Mouse (Mus musculus) adipose tissue, adult 10 weeks (tissue): Measurements from ENCODE around the gene Rhox3a2. TPM values are rescaled to one million over a fixed set of nuclear protein-coding genes. Genes with fewer than 3 reads are reported as not detected.

ENCODE experiments used
- polyA plus RNA-seq: library from polyadenylated mRNA; stranded (reverse); fragments of 350-450 nt; fragmentation: Illumina TruSeq; extraction: RNeasy Lipid Tissue Mini Kit (QIAGEN cat#74804); gene quantifications from one replicate; pipeline ENCODE4 v1.2.3, GENCODE M21; 2014; ENCODE audit warnings: low read depth, low replicate concordance

Gene Rhox3a2
- polyA plus RNA-seq: not detected

GRCm38 (mm10) chrX:37379728-37380127 is at the start of gene Rhox3a2:
Gene Rhox3a2 (plus strand): TSS chrX:37380028.

GRCm38 (mm10) chrX:37390548-37390947 is 10.7 kb downstream of the Rhox3a2 start, which contains the start of gene Rhox4a2:
Gene Rhox4a2 (plus strand): TSS chrX:37390848.

GRCm38 (mm10) chrX:37411767-37412166 is 31.9 kb downstream of the Rhox3a2 start, which contains the start of gene Rhox2b:
Gene Rhox2b (plus strand): TSS chrX:37412067.

GRCm38 (mm10) chrX:37432194-37432593 is 52.4 kb downstream of the Rhox3a2 start, which contains the start of gene Rhox4b:
Gene Rhox4b (plus strand): TSS chrX:37432494.

Other genes starting within 250 kb of the Rhox3a2 start
- 0.27 TPM for gene Akap14, start 211.2 kb upstream of the Rhox3a2 start, polyA plus RNA-seq
- 548 TPM for gene Ndufa1, start 188.9 kb upstream of the Rhox3a2 start, polyA plus RNA-seq
- 2.7 TPM for gene Rnf113a1, start 188.8 kb upstream of the Rhox3a2 start, polyA plus RNA-seq
- gene Gm9, start 169.0 kb upstream of the Rhox3a2 start, polyA plus RNA-seq: not detected
- not detected for gene Rhox1, start 157.8 kb upstream of the Rhox3a2 start, polyA plus RNA-seq
- gene Rhox2a, start 135.1 kb upstream of the Rhox3a2 start, polyA plus RNA-seq: not detected
- not detected for gene Rhox3a, start 130.1 kb upstream of the Rhox3a2 start, polyA plus RNA-seq
- gene Rhox4a, start 114.7 kb upstream of the Rhox3a2 start, polyA plus RNA-seq: not detected
- gene Rhox4a2, start 10.8 kb downstream of the Rhox3a2 start, polyA plus RNA-seq: not detected
- not detected for gene Rhox2b, start 32.0 kb downstream of the Rhox3a2 start, polyA plus RNA-seq
- not detected for gene Rhox4b, start 52.5 kb downstream of the Rhox3a2 start, polyA plus RNA-seq
- not detected for gene Rhox2c, start 73.7 kb downstream of the Rhox3a2 start, polyA plus RNA-seq
- not detected for gene Rhox3c, start 78.6 kb downstream of the Rhox3a2 start, polyA plus RNA-seq
- not detected for gene Rhox4c, start 100.3 kb downstream of the Rhox3a2 start, polyA plus RNA-seq
- gene Rhox2d, start 113.4 kb downstream of the Rhox3a2 start, polyA plus RNA-seq: not detected
- not detected for gene Rhox4d, start 134.3 kb downstream of the Rhox3a2 start, polyA plus RNA-seq
- not detected for gene Rhox2e, start 150.4 kb downstream of the Rhox3a2 start, polyA plus RNA-seq
- gene Rhox3e, start 162.0 kb downstream of the Rhox3a2 start, polyA plus RNA-seq: not detected
- not detected for gene Rhox4e, start 177.4 kb downstream of the Rhox3a2 start, polyA plus RNA-seq
- not detected for gene Rhox2f, start 191.4 kb downstream of the Rhox3a2 start, polyA plus RNA-seq
- not detected for gene Rhox3f, start 201.0 kb downstream of the Rhox3a2 start, polyA plus RNA-seq
- gene Rhox4f, start 227.7 kb downstream of the Rhox3a2 start, polyA plus RNA-seq: not detected
- not detected for gene Rhox3g, start 248.6 kb downstream of the Rhox3a2 start, polyA plus RNA-seq